Mouse (Mus musculus) heart, embryonic 14.5 days (tissue): ENCODE results near the gene Samd10. TPM values are rescaled to one million over a fixed set of nuclear protein-coding genes. Genes with fewer than 3 reads are reported as not detected.

Experiments used
- ATAC-seq: fragments of 200-750 bp; cut with Nextera tagmentation; 2 replicates; pipeline ENCODE4 v1.8.0; 2017; ENCODE audit warnings: low read depth, moderate TSS enrichment; ENCODE audit not compliant: insufficient number of reproducible peaks, insufficient read depth, low FRiP score
- H3K27ac ChIP-seq, 2 experiments: fragments of 200-500 bp in 1 of 2; fragments of 300-500 bp in 1 of 2; sonication (generic) in 1 of 2; replicated peaks in 1 of 2; 2 replicates each; pipeline ENCODE4 v1.5.1; 2012 to 2014; ENCODE audit warnings: low read depth in 2 of 2, low read length in 2 of 2, control low read depth in 1 of 2, mild to moderate bottlenecking in 1 of 2, mixed read lengths in 1 of 2; ENCODE audit not compliant: control insufficient read depth in 1 of 2, insufficient read depth in 1 of 2
- H3K27me3 ChIP-seq: fragments of 300-500 bp; sonication (generic); 2 replicates; pipeline ENCODE4 v1.6.1; 2014; ENCODE audit warnings: mild to moderate bottlenecking, low read length, control low read depth; ENCODE audit not compliant: control insufficient read depth, insufficient read depth
- H3K36me3 ChIP-seq: fragments of 300-500 bp; sonication (generic); 2 replicates; pipeline ENCODE4 v1.6.1; 2014; ENCODE audit warnings: mild to moderate bottlenecking, control low read depth, low read length, mixed read lengths; ENCODE audit not compliant: control insufficient read depth, insufficient read depth
- H3K4me1 ChIP-seq, 2 experiments: fragments of 200-500 bp in 1 of 2; fragments of 300-500 bp in 1 of 2; sonication (generic) in 1 of 2; 2 replicates each; pipeline ENCODE4 v1.6.1; 2012 to 2014; ENCODE audit warnings: low read length in 2 of 2, control low read depth in 1 of 2, mixed read lengths in 1 of 2; ENCODE audit not compliant: control insufficient read depth in 2 of 2, insufficient read depth in 2 of 2
- H3K4me2 ChIP-seq: fragments of 300-500 bp; sonication (generic); 2 replicates; pipeline ENCODE4 v1.6.1; 2014; ENCODE audit warnings: mild to moderate bottlenecking, low read length
- H3K4me3 ChIP-seq, 2 experiments: fragments of 200-500 bp in 1 of 2; fragments of 300-500 bp in 1 of 2; sonication (generic) in 1 of 2; 2 replicates each; pipeline ENCODE4 v1.5.1; 2012 to 2014; ENCODE audit warnings: low read length in 2 of 2, mild to moderate bottlenecking in 2 of 2, control low read depth in 1 of 2, low read depth in 1 of 2, moderate library complexity in 1 of 2; ENCODE audit not compliant: control insufficient read depth in 1 of 2, insufficient read depth in 1 of 2
- H3K9ac ChIP-seq: fragments of 300-500 bp; sonication (generic); 2 replicates; pipeline ENCODE4 v1.6.1; 2014; ENCODE audit warnings: mild to moderate bottlenecking, low read length
- H3K9me3 ChIP-seq: fragments of 300-500 bp; sonication (generic); 2 replicates; pipeline ENCODE4 v1.6.1; 2016; ENCODE audit warnings: low read length, control low read depth; ENCODE audit not compliant: control insufficient read depth
- WGBS: fragments of 180-500 bp; shearing (Covaris S2); extraction: QIAGEN DNeasy Blood & Tissue Kit; methylation state at CpG from one replicate; pipeline ENCODE4 v1.1.7; 2014; 5-methylcytosine and 5-hydroxymethylcytosine counted together
- polyA plus RNA-seq: library from polyadenylated mRNA; unstranded; fragments of >200 nt; fragmentation: Nextera tagmentation; extraction: Ambion mirVana; gene quantifications from 2 replicates; pipeline ENCODE4 v1.2.1, GENCODE M21; 2014

Gene Samd10
- polyA plus RNA-seq, 1 experiment from 2014 or later: 13.3 TPM

- no peak overlapping the region for H3K9ac ChIP-seq
- no peak overlapping the region for H3K27ac ChIP-seq
- peaks cover 6 to 11% of the 10 kb centered on the region in 2 experiments for H3K4me1 ChIP-seq
- H3K27me3 ChIP-seq: no peaks in the 10 kb centered on the region
- H3K4me2 ChIP-seq: no peak overlapping the region
- H3K36me3 ChIP-seq: peaks cover 38% of the 10 kb centered on the region
- no peak overlapping the region for H3K4me3 ChIP-seq
- H3K9me3 ChIP-seq: no peaks in the 10 kb centered on the region
- 91% methylated on average over 15 of the region's 15 CpGs for WGBS
- ATAC-seq: no peak
Observed at GRCm38 (mm10) chr2:181572921-181573920, 25.8 kb downstream of the Samd10 start.

- no peak for ATAC-seq
- WGBS: 87% methylated on average over 11 of the region's 11 CpGs
- Histone ChIP-seq H3K27me3 (no peaks in the 10 kb centered on the region), H3K4me2 (no peak overlapping the region), H3K4me3 (no peak overlapping the region), H3K27ac (no peak overlapping the region), H3K4me1 (0 out of 4 replicates have a peak, but pooled peaks cover 0 to 2% of the 10 kb centered on the region in 2 experiments), H3K36me3 (peaks cover 38% of the 10 kb centered on the region), H3K9ac (no peak overlapping the region), H3K9me3 (no peaks in the 10 kb centered on the region)
Observed at GRCm38 (mm10) chr2:181571941-181572670, 26.9 kb downstream of the Samd10 start.

- H3K9me3 ChIP-seq: no peaks in the 10 kb centered on the region
- no peaks in the 10 kb centered on the region for H3K27me3 ChIP-seq
- H3K4me3 ChIP-seq: no peak overlapping the region
- 0 out of 4 replicates have a peak, but pooled peaks cover 0 to 2% of the 10 kb centered on the region in 2 experiments for H3K4me1 ChIP-seq
- peaks cover 38% of the 10 kb centered on the region for H3K36me3 ChIP-seq
- no peak overlapping the region for H3K27ac ChIP-seq
- no peak overlapping the region for H3K9ac ChIP-seq
- no peak overlapping the region for H3K4me2 ChIP-seq
- WGBS: 59% methylated on average over 6 of the region's 6 CpGs
- peak; percentile 20; the same call in 1 of the 2 replicates for ATAC-seq
Observed at GRCm38 (mm10) chr2:181570921-181571595, 28.0 kb downstream of the Samd10 start.

GRCm38 (mm10) chr2:181570375-181570774 lies 28.6 kb downstream of the Samd10 start:
- Histone ChIP-seq H3K36me3 (peaks cover 38% of the 10 kb centered on the region), H3K27me3 (no peaks in the 10 kb centered on the region), H3K4me3 (no peak overlapping the region), H3K4me1 (0 out of 4 replicates have a peak, but pooled peaks cover 0 to 2% of the 10 kb centered on the region in 2 experiments), H3K9ac (no peak overlapping the region), H3K9me3 (no peaks in the 10 kb centered on the region), H3K4me2 (no peak overlapping the region), H3K27ac (no peak overlapping the region)
- no peak for ATAC-seq
- 80% methylated on average over 8 of the region's 8 CpGs for WGBS

GRCm38 (mm10) chr2:181569856-181570255 lies 29.2 kb downstream of the Samd10 start:
- peaks cover 37% of the 10 kb centered on the region for H3K36me3 ChIP-seq
- no peak for ATAC-seq
- no peaks in the 10 kb centered on the region for H3K9me3 ChIP-seq
- WGBS: 85% methylated on average over 10 of the region's 10 CpGs
- H3K9ac ChIP-seq: no peak overlapping the region
- 0 out of 4 replicates have a peak, but pooled peaks cover 0 to 2% of the 10 kb centered on the region in 2 experiments for H3K4me1 ChIP-seq
- H3K4me2 ChIP-seq: no peak overlapping the region
- H3K27me3 ChIP-seq: no peaks in the 10 kb centered on the region
- no peak overlapping the region for H3K27ac ChIP-seq
- H3K4me3 ChIP-seq: no peak overlapping the region

- Histone ChIP-seq H3K9ac (no peak overlapping the region), H3K27me3 (no peaks in the 10 kb centered on the region), H3K27ac (no peak overlapping the region), H3K4me3 (no peak overlapping the region), H3K4me2 (no peak overlapping the region), H3K4me1 (0 out of 4 replicates have a peak, but pooled peaks cover 0 to 2% of the 10 kb centered on the region in 2 experiments), H3K36me3 (peaks cover 23% of the 10 kb centered on the region), H3K9me3 (no peaks in the 10 kb centered on the region)
- ATAC-seq: no peak
- 57% methylated on average over 7 of the region's 7 CpGs for WGBS
Observed at GRCm38 (mm10) chr2:181568272-181569008, 30.6 kb downstream of the Samd10 start.
